8 mouse cellular contexts compared by ENCODE assay signal in the genomic region with DNA sequence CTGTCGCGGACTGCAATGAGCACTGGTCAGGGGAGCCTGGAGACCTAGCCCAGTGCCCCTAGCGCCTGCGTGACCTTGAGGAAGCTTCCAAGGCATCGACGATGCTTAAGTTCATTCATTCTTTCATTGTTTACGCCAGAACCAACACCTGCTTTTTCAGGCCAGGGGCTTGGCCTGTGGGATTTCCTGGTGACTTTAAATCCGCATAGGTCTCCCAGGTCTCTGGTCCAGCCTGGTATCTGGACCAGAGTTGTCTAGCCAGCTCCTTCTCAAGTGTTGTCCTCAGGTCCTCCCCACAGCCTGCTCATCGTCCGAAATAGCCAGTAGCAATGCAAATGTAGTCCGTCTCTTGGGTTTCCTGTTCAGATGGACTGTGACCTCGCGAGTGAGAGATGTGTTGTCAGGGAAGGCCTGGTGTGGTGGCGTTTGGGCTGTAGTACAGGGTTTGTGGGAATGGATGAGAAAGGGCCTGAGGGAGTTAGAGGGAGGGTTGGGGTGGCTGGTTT. TPM values are rescaled to one million over a fixed set of nuclear protein-coding genes. Genes with fewer than 3 reads are reported as not detected.
A peak's percentile ranks its signal among the peaks of the same experiment; 100 is the strongest.
DNase-seq lines count a peak whose midpoint lies in the region; ATAC-seq and TF ChIP-seq lines count a peak whose summit lies in the region.

No protein-coding gene starts in this region.

- no peaks in the 10 kb centered on the region for H3K27me3 ChIP-seq in kidney, embryonic 14.5 days (ENCODE audit: control insufficient read depth, insufficient read depth, low read length)
- no peaks in the 10 kb centered on the region for H3K27me3 ChIP-seq in hindbrain, embryonic 14.5 days (ENCODE audit: control insufficient read depth, insufficient read depth, low read length)
- no peaks in the 10 kb centered on the region for H3K27me3 ChIP-seq in midbrain, postnatal 0 days (ENCODE audit: insufficient read depth, low read length)

- no peaks in the 10 kb centered on the region for H3K9me3 ChIP-seq in kidney, embryonic 14.5 days (ENCODE audit: control insufficient read depth, low read length)
- H3K9me3 ChIP-seq in hindbrain, embryonic 14.5 days (ENCODE audit: control insufficient read depth, low read length): no peaks in the 10 kb centered on the region
- no peaks in the 10 kb centered on the region for H3K9me3 ChIP-seq in midbrain, postnatal 0 days (ENCODE audit: low read length)

- peak overlapping the region; percentile 33; the same call in 1 of the 2 replicates for H3K27ac ChIP-seq in kidney, embryonic 14.5 days (ENCODE audit: low read depth, low read length)
- no peak overlapping the region for H3K27ac ChIP-seq in hindbrain, embryonic 14.5 days
- H3K27ac ChIP-seq in midbrain, postnatal 0 days (ENCODE audit: low read depth, low read length): no peak overlapping the region

- H3K4me3 ChIP-seq in kidney, embryonic 14.5 days (ENCODE audit: low read length): peak overlapping the region; percentile 80
- H3K4me3 ChIP-seq in hindbrain, embryonic 14.5 days (replicated peaks; ENCODE audit: low read length): peak overlapping the region; percentile 49
- peak overlapping the region; percentile 55 for H3K4me3 ChIP-seq in midbrain, postnatal 0 days (ENCODE audit: low read depth, low read length)

- H3K9ac ChIP-seq in kidney, embryonic 14.5 days (ENCODE audit: low read depth, low read length): peak overlapping the region; percentile 69
- H3K9ac ChIP-seq in hindbrain, embryonic 14.5 days: peak overlapping the region; percentile 42; the same call in 1 of the 2 replicates
- no peak overlapping the region for H3K9ac ChIP-seq in midbrain, postnatal 0 days (replicated peaks; ENCODE audit: low read length, poor library complexity, severe bottlenecking)

- ATAC-seq in kidney, embryonic 14.5 days (ENCODE audit: low FRiP score, low TSS enrichment): no peak
- ATAC-seq in hindbrain, embryonic 14.5 days (ENCODE audit: low FRiP score): no peak
- no peak for ATAC-seq in midbrain, postnatal 0 days (ENCODE audit: low FRiP score)

- H3K4me1 ChIP-seq in kidney, embryonic 14.5 days (ENCODE audit: control insufficient read depth, insufficient read depth, low read length): peaks cover 37% of the 10 kb centered on the region
- peaks cover 11% of the 10 kb centered on the region; the same call in 1 of the 2 replicates for H3K4me1 ChIP-seq in hindbrain, embryonic 14.5 days (replicated peaks; ENCODE audit: control insufficient read depth, insufficient read depth, low read length)
- no peaks in the 10 kb centered on the region for H3K4me1 ChIP-seq in midbrain, postnatal 0 days (ENCODE audit: insufficient read depth, low read length)

- H3K36me3 ChIP-seq in kidney, embryonic 14.5 days (ENCODE audit: control insufficient read depth, insufficient read depth, low read length): no peaks in the 10 kb centered on the region
- H3K36me3 ChIP-seq in hindbrain, embryonic 14.5 days (replicated peaks; ENCODE audit: control insufficient read depth, insufficient read depth): no peaks in the 10 kb centered on the region
- H3K36me3 ChIP-seq in midbrain, postnatal 0 days (ENCODE audit: insufficient read depth, low read length): no peaks in the 10 kb centered on the region

- H3K4me2 ChIP-seq in kidney, embryonic 14.5 days (replicated peaks; ENCODE audit: low read depth, low read length): peak overlapping the region; percentile 67
- H3K4me2 ChIP-seq in hindbrain, embryonic 14.5 days (replicated peaks): peak overlapping the region; percentile 100
- H3K4me2 ChIP-seq in midbrain, postnatal 0 days (ENCODE audit: low read depth, low read length, poor library complexity, severe bottlenecking): peak overlapping the region; percentile 100

- no peak for DNase-seq in kidney, adult 18-20 months
- DNase-seq in ZHBTc4 (ENCODE audit: low read depth, low spot score): peak; percentile 43
- no peak for DNase-seq in hindbrain, embryonic 14.5 days (ENCODE audit: low spot score)
- no peak for DNase-seq in midbrain, postnatal 0 days (ENCODE audit: low spot score)
- DNase-seq in adrenal gland, adult 18-20 months (ENCODE audit: low spot score in 2 of 2): no peak
- no peak for DNase-seq in thymus, postnatal 0 days (ENCODE audit: low spot score)
- DNase-seq in kidney, postnatal 10 days: no peak

- no peak for TF ChIP-seq CTCF in midbrain, postnatal 0 days (IDR thresholded peaks at IDR 0.05)

- WGBS in kidney, embryonic 14.5 days: 2% methylated on average over 14 of the region's 14 CpGs
- 2% methylated on average over 14 of the region's 14 CpGs for WGBS in hindbrain, embryonic 14.5 days
- WGBS in midbrain, postnatal 0 days: 5% methylated on average over 14 of the region's 14 CpGs

RNA-seq across cellular contexts. Expression of gene E2f2, which starts 1.1 kb away (rescaled TPM):
- polyA plus RNA-seq in kidney, embryonic 14.5 days (2014; fragmentation: Nextera tagmentation; extraction: Ambion mirVana): 5.7 and 6.0 TPM in 2 replicates
- polyA plus RNA-seq in hindbrain, embryonic 14.5 days (2014; fragmentation: Nextera tagmentation; extraction: Ambion mirVana): 1.2 and 1.3 TPM in 2 replicates
- total RNA-seq in midbrain, postnatal 0 days (2014; rRNA removed): 1.1 and 2.0 TPM in 2 replicates
- polyA plus RNA-seq in midbrain, postnatal 0 days (2015; fragmentation: Nextera tagmentation; extraction: Ambion mirVana): 0.46 and 0.50 TPM in 2 replicates
- total RNA-seq in adrenal gland, adult 18-20 months (2021): 1 to 10 TPM; 1.9 to 3.2 TPM
- polyA plus RNA-seq in thymus, postnatal 0 days (2015; fragmentation: Nextera tagmentation; extraction: Ambion mirVana): 58.9 and 64.1 TPM in 2 replicates

RNA-seq across cellular contexts. Expression of gene Id3, which starts 30.0 kb away (rescaled TPM):
- polyA plus RNA-seq in kidney, embryonic 14.5 days (2014; fragmentation: Nextera tagmentation; extraction: Ambion mirVana): 848 and 979 TPM in 2 replicates
- 194 and 206 TPM in 2 replicates for polyA plus RNA-seq in hindbrain, embryonic 14.5 days (2014; fragmentation: Nextera tagmentation; extraction: Ambion mirVana)
- total RNA-seq in midbrain, postnatal 0 days (2014; rRNA removed): 121 and 208 TPM in 2 replicates
- 148 and 156 TPM in 2 replicates for polyA plus RNA-seq in midbrain, postnatal 0 days (2015; fragmentation: Nextera tagmentation; extraction: Ambion mirVana)
- total RNA-seq in adrenal gland, adult 18-20 months (2021): 10 to 100 TPM; 47.4 to 77.7 TPM
- polyA plus RNA-seq in thymus, postnatal 0 days (2015; fragmentation: Nextera tagmentation; extraction: Ambion mirVana): 262 and 327 TPM in 2 replicates

RNA-seq across cellular contexts. Expression of gene Asap3, which starts 32.9 kb away (rescaled TPM):
- 2.0 and 3.0 TPM in 2 replicates for polyA plus RNA-seq in kidney, embryonic 14.5 days (2014; fragmentation: Nextera tagmentation; extraction: Ambion mirVana)
- polyA plus RNA-seq in hindbrain, embryonic 14.5 days (2014; fragmentation: Nextera tagmentation; extraction: Ambion mirVana): 4.9 TPM in 2 replicates
- total RNA-seq in midbrain, postnatal 0 days (2014; rRNA removed): 5.9 and 7.6 TPM in 2 replicates
- polyA plus RNA-seq in midbrain, postnatal 0 days (2015; fragmentation: Nextera tagmentation; extraction: Ambion mirVana): 3.7 and 4.1 TPM in 2 replicates
- 1 to 10 TPM; 1.6 to 2.8 TPM for total RNA-seq in adrenal gland, adult 18-20 months (2021)
- polyA plus RNA-seq in thymus, postnatal 0 days (2015; fragmentation: Nextera tagmentation; extraction: Ambion mirVana): 1.3 and 2.1 TPM in 2 replicates
